Mouse (Mus musculus) heart, postnatal 10 days (tissue): ENCODE results near the gene Cops7b. TPM values are rescaled to one million over a fixed set of nuclear protein-coding genes. Genes with fewer than 3 reads are reported as not detected.

Source experiments
- DNase-seq, 2 experiments: peaks; one replicate each; pipeline ENCODE4 v3.0.0; 2021
- intact Hi-C: fragments of 180-260 bp; cut with DNase I; formaldehyde crosslinking; loops from one replicate; pipeline ENCODE4 v1.15.1; 2025
- total RNA-seq, 2 experiments: library from RNA; stranded (reverse); gene quantifications; 2 replicates each; pipeline ENCODE4 v1.2.3; 2021

Cops7b gene
- total RNA-seq, 2 experiments from 2014 or later = 11.0 to 12.6 TPM

GRCm38 (mm10) chr1:86595315-86595714 lies 12.6 kb downstream of the Cops7b start:
- no peak for DNase-seq
- intact Hi-C loops = no loop called here

- intact Hi-C loops = no loop called here
Observed at GRCm38 (mm10) chr1:86596512-86596911, 13.8 kb downstream of the Cops7b start.

GRCm38 (mm10) chr1:86598516-86598915 lies 15.8 kb downstream of the Cops7b start:
- intact Hi-C loops = no loop called here
- peak in 1 of 2 experiments; percentile 39 for DNase-seq

More at GRCm38 (mm10) chr1:86596512-86596911, 13.8 kb downstream of the Cops7b start:
- DNase-seq = no peak

- no peak for DNase-seq
- intact Hi-C loops = no loop called here
Observed at GRCm38 (mm10) chr1:86600117-86600516, 17.4 kb downstream of the Cops7b start.

GRCm38 (mm10) chr1:86610954-86611353 lies 28.2 kb downstream of the Cops7b start:
- DNase-seq = no peak
- intact Hi-C loops = no loop called here

GRCm38 (mm10) chr1:86612081-86612480 lies 29.4 kb downstream of the Cops7b start:
- DNase-seq = no peak
- intact Hi-C loops = no loop called here

GRCm38 (mm10) chr1:86614269-86614668 lies 31.6 kb downstream of the Cops7b start:
- DNase-seq = peak; percentile 8 to 34
- intact Hi-C loops = loop anchor here (2.0 kb wide), 1 partner anchor 573 kb away; no protein-coding TSS in a partner anchor

- intact Hi-C loops = loop anchor here (1.0 kb wide), 1 partner anchor 423 kb away; no protein-coding TSS in a partner anchor
- DNase-seq = peak; percentile 62 to 80
Observed at GRCm38 (mm10) chr1:86618454-86619125, 35.9 kb downstream of the Cops7b start.

GRCm38 (mm10) chr1:86622296-86622695 lies 39.6 kb downstream of the Cops7b start:
- intact Hi-C loops = no loop called here
- DNase-seq = no peak

GRCm38 (mm10) chr1:86623001-86624000 lies 40.6 kb downstream of the Cops7b start:
- no peak for DNase-seq
- intact Hi-C loops = no loop called here

GRCm38 (mm10) chr1:86628270-86628669 lies 45.6 kb downstream of the Cops7b start:
- intact Hi-C loops = no loop called here
- DNase-seq = no peak

- intact Hi-C loops = no loop called here
- DNase-seq = no peak
Observed at GRCm38 (mm10) chr1:86629936-86630335, 47.2 kb downstream of the Cops7b start.

GRCm38 (mm10) chr1:86630527-86630926 lies 47.8 kb downstream of the Cops7b start:
- DNase-seq = no peak
- intact Hi-C loops = no loop called here

GRCm38 (mm10) chr1:86632732-86633380 lies 50.2 kb downstream of the Cops7b start:
- no peak for DNase-seq
- intact Hi-C loops = no loop called here

GRCm38 (mm10) chr1:86633434-86633833 lies 50.7 kb downstream of the Cops7b start:
- intact Hi-C loops = no loop called here
- no peak for DNase-seq

- intact Hi-C loops = no loop called here
- DNase-seq = no peak
Observed at GRCm38 (mm10) chr1:86633840-86634750, 51.4 kb downstream of the Cops7b start.

GRCm38 (mm10) chr1:86634751-86635359 lies 52.2 kb downstream of the Cops7b start:
- peak in 1 of 2 experiments; percentile 29 for DNase-seq
- intact Hi-C loops = no loop called here

GRCm38 (mm10) chr1:86643101-86643809 lies 60.6 kb downstream of the Cops7b start:
- DNase-seq = no peak
- intact Hi-C loops = no loop called here

- intact Hi-C loops = no loop called here
- DNase-seq = no peak
Observed at GRCm38 (mm10) chr1:86647517-86647916, 64.8 kb downstream of the Cops7b start.
